Mouse (Mus musculus): ENCODE results near the gene Homez. TPM values are rescaled to one million over a fixed set of nuclear protein-coding genes. Genes with fewer than 3 reads are reported as not detected.

Gene Homez
- polyA plus RNA-seq (2015; fragmentation: Nextera tagmentation; extraction: Ambion mirVana) = 3.6 and 4.1 TPM in 2 replicates

GRCm38 (mm10) chr14:54870861-54871260 is at the start of gene Homez:
Homez (minus strand) TSS chr14:54870961.

GRCm38 (mm10) chr14:54912886-54913285 is 42.1 kb upstream of the Homez start, which contains the start of gene Slc22a17:
Slc22a17 (minus strand) TSS chr14:54913132.

GRCm38 (mm10) chr14:54892200-54892599 is 21.4 kb upstream of the Homez start, which contains the start of gene Pabpn1:
Pabpn1 (plus strand) TSS chr14:54892500.

GRCm38 (mm10) chr14:54883154-54884021 is 12.6 kb upstream of the Homez start, which contains the start of the genes Bcl2l2 and Gm20521:
Bcl2l2 (plus strand) TSS chr14:54883377.
Gm20521 (plus strand) TSS chr14:54883441.

GRCm38 (mm10) chr14:54877048-54877715 is 6.4 kb upstream of the Homez start, which contains the start of gene Ppp1r3e:
Ppp1r3e (minus strand) TSS chr14:54877550.

GRCm38 (mm10) chr14:54813991-54814390 is 56.8 kb downstream of the Homez start, which contains the start of gene Rnf212b:
Rnf212b (plus strand) TSS chr14:54814141.

Other genes with a start within 250 kb of the Homez start
- 0.03 and 0.05 TPM in 2 replicates for gene Psmb11, start 249.5 kb downstream of the Homez start, polyA plus RNA-seq (2015; fragmentation: Nextera tagmentation; extraction: Ambion mirVana)
- not detected in 2 replicates for gene Gm17606, start 230.0 kb downstream of the Homez start, polyA plus RNA-seq (2015; fragmentation: Nextera tagmentation; extraction: Ambion mirVana)
- 0.33 and 0.40 TPM in 2 replicates for gene Cdh24, start 229.6 kb downstream of the Homez start, polyA plus RNA-seq (2015; fragmentation: Nextera tagmentation; extraction: Ambion mirVana)
- 44.2 and 47.3 TPM in 2 replicates for gene 1700123O20Rik, start 184.7 kb downstream of the Homez start, polyA plus RNA-seq (2015; fragmentation: Nextera tagmentation; extraction: Ambion mirVana)
- gene Acin1, start 184.0 kb downstream of the Homez start, polyA plus RNA-seq (2015; fragmentation: Nextera tagmentation; extraction: Ambion mirVana) = 42.8 and 46.2 TPM in 2 replicates
- 0.11 and 0.12 TPM in 2 replicates for gene Gm29776, start 172.1 kb downstream of the Homez start, polyA plus RNA-seq (2015; fragmentation: Nextera tagmentation; extraction: Ambion mirVana)
- gene Cebpe, start 158.8 kb downstream of the Homez start, polyA plus RNA-seq (2015; fragmentation: Nextera tagmentation; extraction: Ambion mirVana) = not detected in 2 replicates
- gene Slc7a8, start 89.0 kb downstream of the Homez start, polyA plus RNA-seq (2015; fragmentation: Nextera tagmentation; extraction: Ambion mirVana) = 3.8 and 5.9 TPM in 2 replicates
- not detected in 2 replicates for gene Rnf212b, start 56.8 kb downstream of the Homez start, polyA plus RNA-seq (2015; fragmentation: Nextera tagmentation; extraction: Ambion mirVana)
- gene Ppp1r3e, start 6.6 kb upstream of the Homez start, polyA plus RNA-seq (2015; fragmentation: Nextera tagmentation; extraction: Ambion mirVana) = 0.97 and 2.3 TPM in 2 replicates
- gene Bcl2l2, start 12.4 kb upstream of the Homez start, polyA plus RNA-seq (2015; fragmentation: Nextera tagmentation; extraction: Ambion mirVana) = 2.9 and 3.6 TPM in 2 replicates
- 0.12 and 0.30 TPM in 2 replicates for gene Gm20521, start 12.5 kb upstream of the Homez start, polyA plus RNA-seq (2015; fragmentation: Nextera tagmentation; extraction: Ambion mirVana)
- 36.7 and 49.3 TPM in 2 replicates for gene Pabpn1, start 21.5 kb upstream of the Homez start, polyA plus RNA-seq (2015; fragmentation: Nextera tagmentation; extraction: Ambion mirVana)
- 15.8 and 18.4 TPM in 2 replicates for gene Slc22a17, start 42.2 kb upstream of the Homez start, polyA plus RNA-seq (2015; fragmentation: Nextera tagmentation; extraction: Ambion mirVana)
- gene Efs, start 55.2 kb upstream of the Homez start, polyA plus RNA-seq (2015; fragmentation: Nextera tagmentation; extraction: Ambion mirVana) = 14.8 and 17.7 TPM in 2 replicates
- 0.45 and 0.50 TPM in 2 replicates for gene Il25, start 61.7 kb upstream of the Homez start, polyA plus RNA-seq (2015; fragmentation: Nextera tagmentation; extraction: Ambion mirVana)
- 8.2 and 10.1 TPM in 2 replicates for gene Cmtm5, start 65.3 kb upstream of the Homez start, polyA plus RNA-seq (2015; fragmentation: Nextera tagmentation; extraction: Ambion mirVana)
- 20.8 and 25.5 TPM in 2 replicates for gene Myh6, start 96.0 kb upstream of the Homez start, polyA plus RNA-seq (2015; fragmentation: Nextera tagmentation; extraction: Ambion mirVana)
- gene Gm17428, start 106.0 kb upstream of the Homez start, polyA plus RNA-seq (2015; fragmentation: Nextera tagmentation; extraction: Ambion mirVana) = not detected in 2 replicates
- 228 and 232 TPM in 2 replicates for gene Myh7, start 123.7 kb upstream of the Homez start, polyA plus RNA-seq (2015; fragmentation: Nextera tagmentation; extraction: Ambion mirVana)
- gene Ngdn, start 144.5 kb upstream of the Homez start, polyA plus RNA-seq (2015; fragmentation: Nextera tagmentation; extraction: Ambion mirVana) = 42.6 and 46.5 TPM in 2 replicates
- gene Zfhx2, start 221.4 kb upstream of the Homez start, polyA plus RNA-seq (2015; fragmentation: Nextera tagmentation; extraction: Ambion mirVana) = 0.94 TPM in 2 replicates
- gene Thtpa, start 223.8 kb upstream of the Homez start, polyA plus RNA-seq (2015; fragmentation: Nextera tagmentation; extraction: Ambion mirVana) = 11.7 and 12.7 TPM in 2 replicates
- gene Ap1g2, start 235.6 kb upstream of the Homez start, polyA plus RNA-seq (2015; fragmentation: Nextera tagmentation; extraction: Ambion mirVana) = 5.8 and 6.8 TPM in 2 replicates
- gene Jph4, start 246.0 kb upstream of the Homez start, polyA plus RNA-seq (2015; fragmentation: Nextera tagmentation; extraction: Ambion mirVana) = 0.37 and 0.58 TPM in 2 replicates